Mouse (Mus musculus): ENCODE results near the gene Rcor2. TPM values are rescaled to one million over a fixed set of nuclear protein-coding genes. Genes with fewer than 3 reads are reported as not detected.

Rcor2 gene
- polyA plus RNA-seq, 1 experiment, result 0.14 TPM

DNA sequence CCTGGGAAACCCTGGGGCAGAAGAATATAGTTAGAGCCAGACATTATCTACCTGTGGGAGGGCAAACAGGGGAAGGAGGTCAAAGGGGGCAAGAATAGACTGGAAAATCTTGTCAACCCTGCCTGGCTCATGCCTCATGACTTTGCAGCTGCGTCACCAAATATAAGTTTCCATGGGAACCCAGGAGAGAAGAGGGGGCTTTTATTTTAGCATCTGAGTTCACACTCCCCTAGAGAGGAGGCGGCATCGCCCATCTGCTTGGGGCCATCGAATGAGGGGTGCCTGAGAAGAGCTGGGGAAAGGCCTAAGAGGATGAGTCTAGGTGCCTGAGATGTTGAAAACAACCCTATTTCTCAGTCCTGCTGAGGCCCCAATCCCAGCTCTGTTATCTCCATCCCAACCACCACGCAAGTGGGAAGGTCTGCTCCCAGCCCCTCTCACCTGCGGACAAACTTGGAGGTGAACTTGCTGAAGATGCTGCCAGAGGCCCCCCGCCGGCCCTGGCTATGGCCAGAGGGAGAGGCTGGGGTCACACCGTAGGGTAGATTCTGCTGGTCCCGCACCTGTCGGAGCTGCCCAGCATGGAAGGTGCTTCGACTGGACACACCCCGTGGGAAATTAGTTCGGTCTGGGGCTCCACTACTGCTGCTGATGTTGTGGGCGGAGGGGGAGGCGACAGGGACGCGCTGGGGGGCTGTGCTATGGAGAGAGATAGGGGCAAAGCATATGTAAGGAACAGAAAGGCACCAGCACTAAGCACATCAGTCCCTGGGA, 13.6 kb downstream of the Rcor2 start:
- Histone ChIP-seq H3K36me3 (ENCODE audit: control insufficient read depth) (peaks cover 98% of the 10 kb centered on the region), H3K4me1 (ENCODE audit: control insufficient read depth) (peaks cover 3% of the 10 kb centered on the region), H3K4me3 (replicated peaks) (no peak overlapping the region), H3K9me3 (ENCODE audit: control insufficient read depth, low read length) (no peaks in the 10 kb centered on the region), H3K27me3 (ENCODE audit: control insufficient read depth) (no peaks in the 10 kb centered on the region)
- TF ChIP-seq GATA1 (IDR thresholded peaks at IDR 0.05; ENCODE audit: low read length), result no peak
- no peak for TF ChIP-seq TAL1 (IDR thresholded peaks at IDR 0.05; ENCODE audit: low read length)

DNA sequence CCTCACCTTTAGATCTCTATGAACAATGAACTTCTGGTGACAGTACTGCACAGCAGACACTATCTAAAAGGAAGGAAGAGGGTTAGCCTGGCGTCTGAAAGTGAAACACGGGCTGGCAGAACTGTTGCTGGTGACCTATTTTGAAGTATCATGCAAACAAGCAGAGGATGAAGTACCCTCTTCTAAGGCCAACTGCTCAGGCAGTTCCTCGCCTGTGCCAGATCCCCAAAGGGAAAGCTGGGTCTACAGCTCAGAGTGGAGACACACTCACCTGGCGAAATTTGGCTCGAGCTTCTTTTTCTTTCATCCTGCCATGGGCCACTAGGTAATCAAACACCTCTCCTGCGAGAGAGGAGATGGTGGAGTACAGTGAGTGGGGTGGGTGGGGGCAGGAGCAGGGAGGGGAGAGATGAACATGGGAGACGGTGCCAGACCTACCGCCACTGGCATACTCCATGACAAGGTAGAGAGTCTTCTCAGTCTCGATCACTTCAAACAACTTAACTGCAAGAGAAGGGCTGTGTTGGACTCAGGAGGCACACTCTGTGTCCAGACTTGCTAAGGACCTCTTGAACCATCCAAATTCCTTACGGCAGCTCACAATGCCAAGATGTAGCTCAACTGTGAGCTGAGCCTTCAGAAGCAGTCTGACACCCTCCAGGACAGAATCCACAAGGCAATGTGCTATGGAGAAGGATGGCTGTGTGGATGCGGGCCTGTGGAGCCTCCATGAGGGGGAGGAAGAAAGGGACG, 19.6 kb downstream of the Rcor2 start:
- TF ChIP-seq GATA1 (IDR thresholded peaks at IDR 0.05; ENCODE audit: low read length) (no peak), TAL1 (IDR thresholded peaks at IDR 0.05; ENCODE audit: low read length) (no peak)
- peaks cover 92% of the 10 kb centered on the region for H3K36me3 ChIP-seq (ENCODE audit: control insufficient read depth)

DNA sequence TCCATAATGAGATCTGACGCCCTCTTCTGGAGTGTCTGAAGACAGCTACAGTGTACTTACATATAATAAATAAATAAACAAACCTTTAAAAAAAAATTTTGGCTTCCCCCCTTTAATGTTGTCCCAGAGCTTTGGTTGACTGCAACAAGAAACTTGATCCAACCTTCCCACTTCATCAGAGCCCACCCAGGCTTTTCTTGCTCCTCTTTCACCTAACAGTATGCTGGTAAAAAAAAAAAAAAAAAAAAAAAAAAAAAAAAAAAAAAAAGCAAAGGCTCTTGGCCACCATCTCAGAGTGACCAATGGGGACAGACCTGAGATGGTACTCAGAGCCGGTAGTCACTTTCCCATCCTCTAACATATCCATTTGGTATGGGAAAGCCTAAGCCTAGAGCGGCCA, 21.2 kb downstream of the Rcor2 start:
- no peaks in the 10 kb centered on the region for H3K9me3 ChIP-seq (ENCODE audit: control insufficient read depth, low read length)
- TF ChIP-seq TAL1 (IDR thresholded peaks at IDR 0.05; ENCODE audit: low read length) (peak; percentile 10; the same call in 1 of the 3 replicates), GATA1 (IDR thresholded peaks at IDR 0.05; ENCODE audit: low read length) (no peak)
- no peak overlapping the region for H3K4me3 ChIP-seq (replicated peaks)
- H3K4me1 ChIP-seq (ENCODE audit: control insufficient read depth), result peaks cover 18% of the 10 kb centered on the region
- peaks cover 85% of the 10 kb centered on the region for H3K36me3 ChIP-seq (ENCODE audit: control insufficient read depth)
- H3K27me3 ChIP-seq (ENCODE audit: control insufficient read depth), result no peaks in the 10 kb centered on the region

More for the DNA sequence above, 19.6 kb downstream of the Rcor2 start:
- Histone ChIP-seq H3K9me3 (ENCODE audit: control insufficient read depth, low read length) (no peaks in the 10 kb centered on the region), H3K27me3 (ENCODE audit: control insufficient read depth) (no peaks in the 10 kb centered on the region), H3K4me1 (ENCODE audit: control insufficient read depth) (peaks cover 9% of the 10 kb centered on the region), H3K4me3 (replicated peaks) (no peak overlapping the region)

DNA sequence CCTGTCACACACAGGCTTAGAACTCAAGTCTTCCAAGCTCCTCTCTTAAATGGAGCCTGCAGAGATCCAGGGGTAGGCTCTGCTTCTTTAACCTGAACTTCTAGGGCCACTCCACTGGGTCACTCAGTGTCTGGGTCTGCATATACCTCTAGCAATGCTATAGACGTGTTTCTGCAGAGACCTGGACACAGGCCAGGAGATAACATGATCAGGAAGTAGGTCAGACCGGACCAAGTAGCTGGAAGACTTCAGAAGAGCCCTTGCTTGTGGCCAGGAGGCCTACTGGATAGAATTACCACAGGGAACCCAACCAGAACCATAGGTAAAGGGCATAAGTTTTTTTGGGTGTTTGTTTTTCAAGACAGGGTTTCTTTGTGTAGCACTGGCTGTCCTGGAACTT, 22.6 kb downstream of the Rcor2 start:
- Histone ChIP-seq H3K4me3 (replicated peaks) (no peak overlapping the region), H3K9me3 (ENCODE audit: control insufficient read depth, low read length) (no peaks in the 10 kb centered on the region), H3K4me1 (ENCODE audit: control insufficient read depth) (peaks cover 31% of the 10 kb centered on the region), H3K36me3 (ENCODE audit: control insufficient read depth) (peaks cover 74% of the 10 kb centered on the region), H3K27me3 (ENCODE audit: control insufficient read depth) (no peaks in the 10 kb centered on the region)
- TF ChIP-seq TAL1 (IDR thresholded peaks at IDR 0.05; ENCODE audit: low read length) (no peak), GATA1 (IDR thresholded peaks at IDR 0.05; ENCODE audit: low read length) (no peak)

DNA sequence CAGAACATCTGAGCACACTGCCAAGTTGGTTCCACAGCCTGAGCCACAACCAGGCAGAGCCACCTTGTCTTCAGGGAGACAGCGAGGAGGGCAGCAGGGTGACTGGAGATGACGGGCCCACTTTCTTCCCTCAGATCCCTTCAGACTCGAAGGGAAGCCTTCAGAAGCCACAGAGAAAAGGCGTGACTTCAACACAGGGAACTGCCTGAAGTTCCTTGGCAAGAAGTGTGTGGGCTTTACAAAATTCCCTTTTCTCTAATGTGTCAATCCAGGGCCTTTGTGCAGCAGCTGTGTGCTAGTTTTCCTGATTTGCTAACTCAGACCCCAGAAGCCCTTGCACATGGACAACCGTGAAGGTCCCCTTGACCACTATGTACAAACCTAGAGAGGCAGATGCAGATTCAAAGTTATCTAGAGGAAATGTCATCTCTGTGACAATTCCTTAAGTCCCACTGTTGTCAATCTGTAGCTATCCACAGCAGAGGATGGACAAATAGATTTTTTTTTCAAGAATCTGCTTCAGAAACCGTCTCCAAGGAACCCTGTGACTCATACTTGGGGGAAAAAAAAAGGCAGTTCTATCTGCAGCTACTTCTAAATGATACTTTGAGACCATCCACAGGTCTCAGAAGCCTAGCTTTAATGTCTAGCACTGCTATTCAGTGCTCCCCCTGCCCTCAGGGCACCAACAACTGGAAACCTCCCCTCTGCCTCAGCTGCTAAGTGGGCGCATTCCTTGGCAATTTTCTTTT, 25.0 kb downstream of the Rcor2 start:
- Histone ChIP-seq H3K4me1 (ENCODE audit: control insufficient read depth) (peaks cover 51% of the 10 kb centered on the region), H3K36me3 (ENCODE audit: control insufficient read depth) (peaks cover 60% of the 10 kb centered on the region), H3K4me3 (replicated peaks) (no peak overlapping the region), H3K27me3 (ENCODE audit: control insufficient read depth) (no peaks in the 10 kb centered on the region), H3K9me3 (ENCODE audit: control insufficient read depth, low read length) (no peaks in the 10 kb centered on the region)
- TF ChIP-seq TAL1 (IDR thresholded peaks at IDR 0.05; ENCODE audit: low read length), result no peak
- TF ChIP-seq GATA1 (IDR thresholded peaks at IDR 0.05; ENCODE audit: low read length), result no peak

DNA sequence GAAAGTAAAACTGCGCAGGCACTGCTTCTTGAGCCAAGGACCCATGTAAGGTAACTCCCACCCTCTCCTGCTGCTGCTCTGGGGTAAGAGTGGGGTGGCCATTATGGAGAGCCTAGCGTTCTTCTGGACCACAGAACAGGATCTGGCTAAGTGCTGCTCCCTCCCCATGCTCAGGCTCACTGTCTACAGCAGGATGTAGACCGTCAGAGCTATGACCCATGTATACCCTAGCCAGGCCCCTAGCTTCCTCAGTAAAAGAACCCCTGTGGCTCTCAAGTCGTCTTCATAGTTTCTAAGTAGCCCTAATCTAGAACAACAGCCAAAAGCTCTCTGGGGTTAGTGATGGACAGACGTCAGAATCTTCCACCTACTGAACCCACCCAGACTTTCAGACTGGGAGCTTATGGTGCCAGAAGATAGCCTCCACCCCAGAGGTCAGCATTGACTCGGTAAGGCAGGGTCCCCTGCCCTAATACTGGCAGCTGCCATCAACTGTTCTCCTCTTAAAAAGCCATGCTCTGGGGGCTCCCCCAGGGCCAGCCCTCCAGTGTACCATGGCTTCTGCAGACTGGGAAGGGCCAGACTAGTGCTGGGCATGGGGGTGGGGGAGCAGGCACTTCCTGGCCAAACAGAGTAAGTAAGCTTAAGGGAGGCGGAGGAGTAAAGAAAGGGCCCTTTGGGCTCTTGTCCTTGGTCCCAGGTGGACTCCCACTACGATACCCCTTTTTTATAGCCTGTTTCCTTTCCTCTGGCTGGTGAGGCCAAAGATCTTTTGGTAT, 27.2 kb downstream of the Rcor2 start:
- TF ChIP-seq GATA1 (IDR thresholded peaks at IDR 0.05; ENCODE audit: low read length) (no peak), TAL1 (IDR thresholded peaks at IDR 0.05; ENCODE audit: low read length) (no peak)
- Histone ChIP-seq H3K9me3 (ENCODE audit: control insufficient read depth, low read length) (no peaks in the 10 kb centered on the region), H3K27me3 (ENCODE audit: control insufficient read depth) (no peaks in the 10 kb centered on the region), H3K36me3 (ENCODE audit: control insufficient read depth) (peaks cover 55% of the 10 kb centered on the region), H3K4me3 (replicated peaks) (peak overlapping the region; percentile 65), H3K4me1 (ENCODE audit: control insufficient read depth) (peaks cover 64% of the 10 kb centered on the region)

DNA sequence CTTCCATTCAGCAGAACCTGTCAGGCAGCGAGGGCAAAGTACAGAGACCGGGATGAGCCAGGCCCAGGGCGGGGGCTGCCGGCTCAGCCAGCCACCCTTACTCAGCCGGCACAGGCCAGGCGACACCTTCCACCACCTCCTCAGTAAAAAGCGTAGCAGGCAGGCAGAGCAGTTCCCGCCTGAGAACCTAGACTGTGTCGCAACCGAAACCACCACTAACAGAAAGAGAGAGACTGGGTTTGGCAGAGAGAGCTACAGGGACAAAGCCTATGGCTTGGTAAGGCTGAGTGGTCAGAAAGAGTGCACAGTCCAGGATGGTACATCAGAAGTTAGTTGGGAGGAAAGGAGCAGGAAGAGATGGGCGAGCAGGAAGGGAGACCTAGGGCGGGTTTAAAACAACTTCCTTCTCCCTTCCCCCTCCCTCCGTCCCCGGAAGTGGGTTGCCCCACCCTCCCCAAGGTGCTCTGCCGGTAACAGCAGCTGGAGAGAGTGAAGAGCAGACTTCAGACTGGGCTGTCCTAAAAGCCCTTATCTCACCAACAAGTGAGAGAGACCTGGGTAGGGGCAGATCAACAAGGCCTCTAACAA, 28.0 kb downstream of the Rcor2 start:
- H3K36me3 ChIP-seq (ENCODE audit: control insufficient read depth), result peaks cover 52% of the 10 kb centered on the region
- peaks cover 69% of the 10 kb centered on the region for H3K4me1 ChIP-seq (ENCODE audit: control insufficient read depth)

DNA sequence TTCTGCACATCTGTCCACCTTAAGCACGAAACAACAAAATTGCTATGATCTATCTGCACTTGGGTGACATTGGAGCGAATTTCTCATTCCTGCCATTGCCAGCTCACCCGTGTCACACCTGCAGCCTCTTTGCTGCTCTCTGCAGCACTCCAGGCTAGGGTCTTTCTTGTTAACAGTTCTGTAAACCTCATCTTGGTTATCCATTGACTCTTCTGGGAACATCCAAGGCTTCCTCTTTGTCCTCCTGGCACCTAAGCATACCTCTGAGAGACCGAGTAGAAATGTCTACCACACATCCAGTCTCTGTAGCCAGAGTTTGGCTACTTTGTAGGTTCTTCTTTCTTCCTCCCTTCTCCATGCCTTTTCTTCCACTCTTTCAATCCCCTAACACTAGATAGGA, 28.8 kb downstream of the Rcor2 start:
- peak overlapping the region; percentile 65 for H3K4me3 ChIP-seq (replicated peaks)
- no peaks in the 10 kb centered on the region for H3K27me3 ChIP-seq (ENCODE audit: control insufficient read depth)
- no peaks in the 10 kb centered on the region for H3K9me3 ChIP-seq (ENCODE audit: control insufficient read depth, low read length)
- TF ChIP-seq GATA1 (IDR thresholded peaks at IDR 0.05; ENCODE audit: low read length) (no peak), TAL1 (IDR thresholded peaks at IDR 0.05; ENCODE audit: low read length) (no peak)
- H3K36me3 ChIP-seq (ENCODE audit: control insufficient read depth), result peaks cover 46% of the 10 kb centered on the region
- peaks cover 62% of the 10 kb centered on the region for H3K4me1 ChIP-seq (ENCODE audit: control insufficient read depth)

More for the DNA sequence above, 28.0 kb downstream of the Rcor2 start:
- H3K27me3 ChIP-seq (ENCODE audit: control insufficient read depth), result no peaks in the 10 kb centered on the region
- peak overlapping the region; percentile 65 for H3K4me3 ChIP-seq (replicated peaks)
- no peaks in the 10 kb centered on the region for H3K9me3 ChIP-seq (ENCODE audit: control insufficient read depth, low read length)
- TF ChIP-seq GATA1 (IDR thresholded peaks at IDR 0.05; ENCODE audit: low read length), result peak; percentile 35; the same call in 1 of the 2 replicates
- no peak for TF ChIP-seq TAL1 (IDR thresholded peaks at IDR 0.05; ENCODE audit: low read length)

Data from erythroblast, embryonic 14.5 days (primary cell).